Mouse (Mus musculus) stomach, postnatal 0 days (tissue): ENCODE data around the gene Ssbp3. TPM values are rescaled to one million over a fixed set of nuclear protein-coding genes. Genes with fewer than 3 reads are reported as not detected.

Experiments
- ATAC-seq: fragments of 200-750 bp; cut with Nextera tagmentation; 2 replicates; pipeline ENCODE4 v1.8.0; 2017; ENCODE audit not compliant: low FRiP score, low TSS enrichment
- DNase-seq: peaks from one replicate; pipeline ENCODE4 v3.0.0-alpha.2; 2016; ENCODE audit warnings: low spot score
- H3K27ac ChIP-seq: fragments of 300-500 bp; sonication (generic); replicated peaks from 2 replicates; pipeline ENCODE4 v1.5.1; 2014; ENCODE audit warnings: mild to moderate bottlenecking, control low read depth
- H3K27me3 ChIP-seq: fragments of 300-500 bp; sonication (generic); 2 replicates; pipeline ENCODE4 v1.6.1; 2014; ENCODE audit warnings: low read length; ENCODE audit not compliant: control insufficient read depth, insufficient read depth
- H3K36me3 ChIP-seq: fragments of 300-500 bp; sonication (generic); 2 replicates; pipeline ENCODE4 v1.6.1; 2014; ENCODE audit warnings: low read length, mixed read lengths; ENCODE audit not compliant: control insufficient read depth, insufficient read depth
- H3K4me1 ChIP-seq: fragments of 300-500 bp; sonication (generic); replicated peaks from 2 replicates; pipeline ENCODE4 v1.6.1; 2014; ENCODE audit warnings: antibody characterized with exemption; ENCODE audit not compliant: control insufficient read depth, insufficient read depth
- H3K4me2 ChIP-seq: fragments of 300-500 bp; sonication (generic); replicated peaks from 2 replicates; pipeline ENCODE4 v1.6.1; 2014; ENCODE audit warnings: low read depth, mild to moderate bottlenecking, control low read depth, moderate library complexity
- H3K4me3 ChIP-seq: fragments of 300-500 bp; sonication (generic); 2 replicates; pipeline ENCODE4 v1.5.1; 2014; ENCODE audit warnings: low read depth, low read length, control low read depth
- H3K9ac ChIP-seq: fragments of 300-500 bp; sonication (generic); 2 replicates; pipeline ENCODE4 v1.6.1; 2014; ENCODE audit warnings: mild to moderate bottlenecking, low read length, control low read depth, mixed read lengths
- H3K9me3 ChIP-seq: fragments of 300-500 bp; sonication (generic); 2 replicates; pipeline ENCODE4 v1.6.1; 2016; ENCODE audit warnings: low read length; ENCODE audit not compliant: control insufficient read depth
- CTCF ChIP-seq: IDR thresholded peaks from 2 replicates; pipeline ENCODE4 v1.5.1; 2016; ENCODE audit warnings: antibody characterized with exemption, low read depth, mild to moderate bottlenecking, moderate library complexity
- EP300 ChIP-seq: optimal IDR thresholded peaks from 2 replicates; pipeline ENCODE3; 2016; ENCODE audit warnings: antibody characterized with exemption
- WGBS: fragments of 180-500 bp; shearing (Covaris S2); extraction: QIAGEN DNeasy Blood & Tissue Kit; methylation state at CpG from one replicate; pipeline ENCODE4 v1.1.7; 2014; 5-methylcytosine and 5-hydroxymethylcytosine counted together
- polyA plus RNA-seq: library from polyadenylated mRNA; unstranded; fragments of >200 nt; fragmentation: Nextera tagmentation; extraction: Ambion mirVana; gene quantifications from 2 replicates; pipeline ENCODE4 v1.2.1, GENCODE M21; 2015

The Ssbp3 gene
- polyA plus RNA-seq, 1 experiment from 2014 or later = 39.3 TPM

DNA sequence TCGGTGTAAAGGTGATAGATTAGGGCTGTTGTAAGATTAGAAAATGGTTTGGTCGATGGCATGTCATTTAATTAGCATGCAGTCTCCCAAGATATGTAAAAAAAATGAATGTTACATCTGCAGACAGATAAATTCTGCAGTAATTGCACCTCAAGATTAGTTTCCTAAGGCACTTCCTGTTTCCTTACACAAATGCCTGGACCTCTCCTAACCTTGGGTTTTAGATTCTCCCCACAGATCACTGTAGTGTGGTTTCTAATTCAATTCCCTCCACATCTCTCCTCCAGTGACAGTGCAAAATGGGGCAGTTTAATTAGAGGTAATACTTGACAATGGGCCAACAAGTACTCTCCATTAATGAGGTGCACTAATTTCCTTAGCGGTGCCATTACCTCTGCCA lies 152.7 kb downstream of the Ssbp3 start:
- Histone ChIP-seq H3K4me1 (no peaks in the 10 kb centered on the region; the same call in 1 of the 2 replicates), H3K9ac (no peak overlapping the region), H3K27me3 (no peaks in the 10 kb centered on the region), H3K9me3 (no peaks in the 10 kb centered on the region), H3K4me3 (no peak overlapping the region), H3K4me2 (no peak overlapping the region), H3K27ac (no peak overlapping the region), H3K36me3 (peaks cover 19% of the 10 kb centered on the region)
- DNase-seq (no peak), ATAC-seq (no peak)
- 88% methylated on average over 3 of the region's 3 CpGs for WGBS
- TF ChIP-seq CTCF (no peak), EP300 (no peak)

DNA sequence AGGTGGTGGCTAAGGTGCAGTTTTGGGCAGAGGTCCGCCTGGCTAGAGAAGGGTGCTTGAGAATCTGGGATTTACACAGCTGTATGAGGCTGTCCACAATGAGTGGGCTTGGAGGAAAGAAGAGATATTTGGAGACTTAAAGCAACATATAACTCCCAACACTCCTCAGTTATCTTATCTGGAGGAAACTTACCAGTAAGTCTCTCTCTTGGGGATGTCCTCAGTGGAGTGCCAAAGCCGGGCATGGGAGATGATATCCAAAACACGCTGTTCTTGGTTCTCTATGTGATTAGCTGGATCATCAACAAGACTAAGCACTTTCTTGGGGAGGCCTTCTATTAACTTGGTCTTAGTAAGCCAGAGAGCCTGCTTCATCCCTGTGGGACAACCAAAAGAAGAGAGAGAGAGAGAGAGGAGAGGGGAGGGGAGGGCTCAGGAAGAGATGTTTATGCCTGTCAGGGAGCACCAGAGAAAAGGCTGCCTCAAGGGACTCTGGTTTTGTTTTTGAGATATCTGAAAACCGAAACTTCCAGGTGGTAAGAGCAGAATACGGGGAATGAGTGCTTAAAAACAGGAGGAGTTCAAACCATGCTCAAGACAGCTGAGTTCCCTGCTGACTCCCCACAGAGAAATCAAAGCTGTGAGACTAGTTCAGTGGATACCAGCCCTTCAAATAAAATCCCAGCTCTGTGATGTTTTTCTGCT lies 154.0 kb downstream of the Ssbp3 start:
- Histone ChIP-seq H3K9ac (no peak overlapping the region), H3K27ac (no peak overlapping the region), H3K4me1 (no peaks in the 10 kb centered on the region; the same call in 1 of the 2 replicates), H3K36me3 (peaks cover 14% of the 10 kb centered on the region), H3K9me3 (no peaks in the 10 kb centered on the region), H3K4me3 (no peak overlapping the region), H3K4me2 (no peak overlapping the region), H3K27me3 (no peaks in the 10 kb centered on the region)
- 87% methylated on average over 5 of the region's 5 CpGs for WGBS
- TF ChIP-seq EP300 (no peak), CTCF (no peak)
- DNase-seq = no peak
- ATAC-seq = no peak

DNA sequence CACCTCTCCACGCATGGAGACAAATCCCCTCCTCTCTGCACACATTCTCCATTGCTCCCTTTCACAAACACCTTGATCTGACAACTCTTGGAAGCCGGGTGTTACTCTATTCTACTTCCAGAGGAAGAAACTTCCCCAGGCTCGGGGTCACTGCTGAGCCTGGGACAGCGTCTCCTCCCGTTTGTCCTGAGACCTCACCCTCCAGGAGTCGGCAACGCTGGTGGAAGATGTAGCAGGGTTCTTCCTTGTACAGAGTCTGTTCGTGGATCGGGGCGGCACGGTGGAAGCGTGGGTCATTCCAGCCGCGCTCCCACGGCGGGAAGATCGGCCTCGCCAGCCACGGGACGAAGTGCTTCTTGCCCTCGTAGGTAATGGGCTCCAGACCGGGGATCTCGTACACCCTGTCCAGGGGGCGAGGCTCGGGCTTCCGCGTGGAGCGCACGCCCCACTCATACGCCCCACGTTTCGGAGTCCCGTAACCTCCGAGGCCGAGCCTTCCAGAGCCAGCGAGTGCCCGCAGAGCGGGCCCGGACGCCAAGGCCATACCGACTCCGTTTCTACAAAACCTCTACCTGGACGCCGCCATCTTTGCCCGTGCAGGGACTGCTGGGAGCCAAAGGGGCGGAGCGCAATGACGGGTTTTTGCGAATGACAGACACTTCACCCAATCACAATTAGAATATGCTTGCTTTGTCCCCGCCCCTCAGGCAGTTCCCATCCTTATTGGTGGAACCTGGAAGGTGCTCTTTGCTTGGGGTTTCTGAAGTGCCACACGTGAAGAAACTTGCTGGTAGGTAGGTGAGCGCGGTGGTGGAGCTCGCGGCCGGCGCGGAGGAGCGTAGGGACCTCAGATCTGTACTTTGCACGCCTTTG lies 156.0 kb downstream of the Ssbp3 start, which contains the start of the genes Mrpl37 and Cyb5rl:
Mrpl37 (minus strand) TSS at position 617 of the 873 bp plus-strand sequence.
Cyb5rl (plus strand) TSS at position 737 of the 873 bp plus-strand sequence.
- peak; percentile 97 for DNase-seq
- Histone ChIP-seq H3K4me3 (peak within 1 kb of the TSS; percentile 88), H3K9ac (peak within 1 kb of the TSS; percentile 83), H3K4me1 (no peaks in the 10 kb centered on the region; the same call in 1 of the 2 replicates), H3K36me3 (peaks cover 8% of the 10 kb centered on the region), H3K27me3 (no peaks in the 10 kb centered on the region), H3K4me2 (peak within 1 kb of the TSS; percentile 99), H3K9me3 (no peaks in the 10 kb centered on the region), H3K27ac (peak within 1 kb of the TSS; percentile 81)
- under 1% methylated on average over 60 of the region's 60 CpGs for WGBS
- TF ChIP-seq EP300 (no peak), CTCF (peak; percentile 35; the same call in 1 of the 2 replicates)
- ATAC-seq = peak; percentile 97

DNA sequence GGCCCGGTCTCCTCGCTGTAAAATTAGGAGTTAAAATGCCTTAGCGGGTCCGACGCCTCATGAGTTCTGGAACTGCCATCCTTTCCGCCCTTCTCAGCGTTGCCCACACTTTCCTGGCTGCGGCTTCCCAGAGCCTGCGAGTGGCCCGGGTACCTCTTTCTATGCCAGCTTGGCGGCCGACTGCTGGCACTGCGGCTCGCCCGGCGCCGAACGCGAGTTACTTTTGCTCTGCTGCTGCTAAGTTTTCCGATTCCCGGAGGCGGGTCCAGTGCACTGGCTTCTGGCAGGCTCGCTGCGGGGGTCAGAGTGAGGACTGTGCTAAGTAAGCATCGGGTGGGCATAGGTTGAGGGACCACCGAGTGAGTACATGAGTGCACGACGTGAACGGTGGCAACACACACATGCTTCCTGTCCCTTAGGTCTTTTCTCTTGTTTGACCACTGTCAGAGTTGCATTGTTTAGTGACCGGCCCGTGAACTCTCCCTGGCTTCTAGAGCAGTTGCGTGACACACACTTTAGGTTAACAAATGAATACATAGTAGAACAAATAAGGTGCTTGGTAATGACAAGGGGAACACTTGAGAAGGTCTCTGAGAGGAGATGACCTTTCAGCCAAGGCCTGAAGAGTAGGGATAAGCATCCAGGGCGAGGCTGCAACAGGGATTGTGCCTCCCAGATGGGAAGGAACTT lies 156.8 kb downstream of the Ssbp3 start:
- H3K27ac ChIP-seq = peak overlapping the region; percentile 59; the same call in 1 of the 2 replicates
- peak; percentile 47 for ATAC-seq
- no peaks in the 10 kb centered on the region; the same call in 1 of the 2 replicates for H3K4me1 ChIP-seq

DNA sequence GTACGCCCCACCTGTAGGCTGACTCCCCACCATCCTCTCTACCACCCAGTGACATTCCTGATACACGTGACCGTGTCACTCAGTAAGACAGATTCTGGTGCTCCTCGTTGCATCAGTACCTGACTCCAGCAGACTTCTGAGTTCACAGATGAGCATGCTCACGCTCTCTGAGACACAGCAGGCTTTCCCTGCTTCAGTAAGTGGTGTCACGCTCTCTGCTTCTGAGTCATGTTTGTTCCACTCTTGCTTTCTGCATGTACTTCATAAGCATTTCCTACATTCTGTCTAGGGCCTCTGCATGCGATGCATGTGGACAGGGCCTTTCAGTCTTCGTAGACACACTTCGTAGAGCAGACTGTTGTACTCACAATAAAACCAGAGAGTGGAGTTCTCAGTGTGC lies 161.8 kb downstream of the Ssbp3 start:
- 80% methylated on average over 9 of the region's 9 CpGs for WGBS
- no peak for ATAC-seq

More for the DNA sequence above, 156.8 kb downstream of the Ssbp3 start:
- H3K4me3 ChIP-seq = peak overlapping the region; percentile 88
- H3K27me3 ChIP-seq = no peaks in the 10 kb centered on the region
- peak; percentile 49 for DNase-seq
- H3K9me3 ChIP-seq = no peaks in the 10 kb centered on the region
- TF ChIP-seq CTCF (no peak), EP300 (no peak)
- WGBS = 3% methylated on average over 33 of the region's 33 CpGs
- H3K9ac ChIP-seq = peak overlapping the region; percentile 66
- H3K4me2 ChIP-seq = peak overlapping the region; percentile 99
- peaks cover 8% of the 10 kb centered on the region for H3K36me3 ChIP-seq

More for the DNA sequence above, 161.8 kb downstream of the Ssbp3 start:
- TF ChIP-seq EP300 (no peak), CTCF (no peak)
- no peak for DNase-seq
- H3K27ac ChIP-seq = no peak overlapping the region
- H3K9ac ChIP-seq = no peak overlapping the region
- H3K9me3 ChIP-seq = no peaks in the 10 kb centered on the region
- H3K4me1 ChIP-seq = no peaks in the 10 kb centered on the region
- no peak overlapping the region for H3K4me3 ChIP-seq
- H3K4me2 ChIP-seq = no peak overlapping the region
- H3K27me3 ChIP-seq = no peaks in the 10 kb centered on the region
- no peaks in the 10 kb centered on the region for H3K36me3 ChIP-seq
